Mouse (Mus musculus): ENCODE results near the gene Krt35.

DNA sequence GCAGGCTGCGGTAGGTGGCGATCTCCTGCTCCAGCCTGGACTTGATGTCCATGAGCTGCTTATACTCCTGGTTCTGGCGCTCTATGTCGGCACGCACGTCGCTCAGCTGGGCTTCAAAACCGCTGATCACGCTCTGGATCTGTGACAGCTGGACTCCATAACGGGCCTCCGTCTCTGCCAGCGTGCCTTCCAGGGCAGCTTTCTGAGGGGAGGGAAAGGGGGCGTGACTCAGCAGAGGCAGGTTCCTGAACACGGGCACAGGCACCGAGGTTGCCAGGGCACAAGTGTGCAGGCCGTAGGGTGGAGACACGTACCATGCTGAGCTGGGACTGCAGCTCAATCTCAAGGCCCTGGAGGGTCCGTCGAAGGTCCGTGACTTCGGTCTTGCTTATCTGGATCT, 44.9 kb upstream of the Krt35 start:
- TF ChIP-seq CTCF (IDR thresholded peaks at IDR 0.05; ENCODE audit: borderline replicate concordance, insufficient read depth, low read depth, low read length) (no peak), POLR2A (IDR thresholded peaks at IDR 0.05; ENCODE audit: borderline replicate concordance, insufficient read depth, low read length) (no peak)
